Mouse (Mus musculus): ENCODE results near the gene Basp1.

DNA sequence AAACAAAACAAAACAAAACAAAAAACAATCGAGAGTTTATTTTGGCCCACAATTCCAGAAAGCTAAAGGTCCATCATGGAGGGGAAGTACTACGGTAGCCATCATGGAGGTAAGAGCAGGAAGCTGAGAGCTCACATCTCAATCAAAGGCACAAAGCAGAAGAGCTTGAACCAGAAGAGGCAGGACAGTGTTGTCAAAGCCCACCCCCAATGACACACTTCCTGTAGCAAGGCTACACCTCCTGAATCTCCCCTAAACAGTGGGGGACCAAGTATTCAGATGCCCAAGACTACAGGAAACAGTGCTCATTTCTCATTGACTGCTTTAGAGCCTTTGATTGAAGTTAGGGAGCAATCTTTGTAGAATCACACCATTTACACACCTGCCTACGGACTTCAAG, 99.1 kb downstream of the Basp1 start:
- TF ChIP-seq POLR2A (IDR thresholded peaks at IDR 0.05; ENCODE audit: low read depth, low read length) (no peak), CTCF (IDR thresholded peaks at IDR 0.05; ENCODE audit: extremely low read depth, insufficient read depth, insufficient read length, insufficient replicate concordance) (no peak)
